Mouse (Mus musculus) heart, embryonic 11.5 days (tissue): ENCODE measurements around the gene Gys1. TPM values are rescaled to one million over a fixed set of nuclear protein-coding genes. Genes with fewer than 3 reads are reported as not detected.

Experiments
- ATAC-seq: fragments of 200-750 bp; cut with Nextera tagmentation; replicated peaks from 2 replicates; pipeline ENCODE4 v1.8.0; 2017; ENCODE audit warnings: moderate library complexity; ENCODE audit not compliant: insufficient number of reproducible peaks, low FRiP score, low TSS enrichment
- H3K27ac ChIP-seq: fragments of 300-500 bp; sonication (generic); 2 replicates; pipeline ENCODE4 v1.5.1; 2014; ENCODE audit warnings: mild to moderate bottlenecking, low read depth, low read length
- H3K27me3 ChIP-seq: fragments of 300-500 bp; sonication (generic); 2 replicates; pipeline ENCODE4 v1.6.1; 2014; ENCODE audit warnings: mild to moderate bottlenecking, low read length, mixed read lengths; ENCODE audit not compliant: control insufficient read depth, insufficient read depth
- H3K36me3 ChIP-seq: fragments of 300-500 bp; sonication (generic); 2 replicates; pipeline ENCODE4 v1.6.1; 2014; ENCODE audit warnings: mild to moderate bottlenecking, low read length, moderate library complexity, mixed read lengths; ENCODE audit not compliant: control insufficient read depth, insufficient read depth
- H3K4me1 ChIP-seq: fragments of 300-500 bp; sonication (generic); 2 replicates; pipeline ENCODE4 v1.6.1; 2014; ENCODE audit warnings: low read length; ENCODE audit not compliant: control insufficient read depth, insufficient read depth
- H3K4me2 ChIP-seq: fragments of 300-500 bp; sonication (generic); 2 replicates; pipeline ENCODE4 v1.6.1; 2014; ENCODE audit warnings: mild to moderate bottlenecking, moderate library complexity
- H3K4me3 ChIP-seq: fragments of 300-500 bp; sonication (generic); 2 replicates; pipeline ENCODE4 v1.5.1; 2014; ENCODE audit warnings: low read depth, low read length
- H3K9ac ChIP-seq: fragments of 300-500 bp; sonication (generic); 2 replicates; pipeline ENCODE4 v1.6.1; 2014; ENCODE audit warnings: mild to moderate bottlenecking, low read depth, low read length, moderate library complexity
- H3K9me3 ChIP-seq: fragments of 300-500 bp; sonication (generic); replicated peaks from 2 replicates; pipeline ENCODE4 v1.6.1; 2016; ENCODE audit warnings: low read length; ENCODE audit not compliant: control insufficient read depth
- WGBS: fragments of 180-500 bp; shearing (Covaris S2); extraction: QIAGEN DNeasy Blood & Tissue Kit; methylation state at CpG from one replicate; pipeline ENCODE4 v1.1.7; 2014; ENCODE audit not compliant: insufficient replicate concordance; 5-methylcytosine and 5-hydroxymethylcytosine counted together
- polyA plus RNA-seq: library from polyadenylated mRNA; unstranded; fragments of >200 nt; fragmentation: Nextera tagmentation; extraction: Ambion mirVana; gene quantifications from 2 replicates; pipeline ENCODE4 v1.2.1, GENCODE M21; 2014

Gene Gys1
- polyA plus RNA-seq, 1 experiment from 2014 or later, result 99.1 TPM

DNA sequence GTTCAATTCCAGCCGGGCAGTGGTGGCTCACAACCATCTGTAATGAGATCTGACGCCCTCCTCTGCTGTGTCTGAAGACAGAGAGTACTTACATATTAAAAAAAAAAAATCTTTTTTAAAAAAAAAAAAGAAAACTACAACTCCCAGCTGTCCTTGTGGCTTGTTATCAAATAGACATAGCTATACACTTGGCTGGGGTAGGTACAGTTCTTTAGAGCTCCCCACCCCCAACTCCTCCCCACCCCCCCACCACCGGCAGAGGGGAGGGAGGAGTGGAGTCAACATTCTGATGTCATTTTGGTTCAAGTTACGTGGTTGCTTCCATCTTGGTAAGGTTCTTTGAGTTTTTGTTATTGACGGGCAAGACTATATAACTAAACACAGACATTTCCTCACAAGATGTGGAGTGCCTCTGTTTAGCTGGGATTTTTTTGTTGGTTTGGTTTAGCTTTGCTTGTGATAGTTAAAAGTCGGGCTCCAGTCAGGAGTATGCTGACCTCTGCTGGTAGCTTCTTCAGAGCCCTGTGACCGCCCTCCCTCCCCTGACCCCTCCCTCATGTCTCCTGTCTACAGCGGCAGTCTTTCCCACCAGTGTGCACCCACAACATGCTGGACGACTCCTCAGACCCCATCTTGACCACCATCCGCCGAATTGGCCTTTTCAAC is 12.8 kb downstream of the Gys1 start:
- Histone ChIP-seq H3K4me1 (peaks cover 5% of the 10 kb centered on the region; the same call in 1 of the 2 replicates), H3K4me3 (peak overlapping the region; percentile 14; the same call in 1 of the 2 replicates), H3K36me3 (peaks cover 20% of the 10 kb centered on the region), H3K9ac (0 out of 2 replicates have a peak overlapping the region, but pooled peaks have one; percentile 39), H3K27ac (no peak overlapping the region), H3K9me3 (no peaks in the 10 kb centered on the region), H3K4me2 (peak overlapping the region; percentile 35), H3K27me3 (no peaks in the 10 kb centered on the region)
- no peak for ATAC-seq
- whole genome bisulfite sequencing, result 20% methylated on average over 11 of the region's 11 CpGs

DNA sequence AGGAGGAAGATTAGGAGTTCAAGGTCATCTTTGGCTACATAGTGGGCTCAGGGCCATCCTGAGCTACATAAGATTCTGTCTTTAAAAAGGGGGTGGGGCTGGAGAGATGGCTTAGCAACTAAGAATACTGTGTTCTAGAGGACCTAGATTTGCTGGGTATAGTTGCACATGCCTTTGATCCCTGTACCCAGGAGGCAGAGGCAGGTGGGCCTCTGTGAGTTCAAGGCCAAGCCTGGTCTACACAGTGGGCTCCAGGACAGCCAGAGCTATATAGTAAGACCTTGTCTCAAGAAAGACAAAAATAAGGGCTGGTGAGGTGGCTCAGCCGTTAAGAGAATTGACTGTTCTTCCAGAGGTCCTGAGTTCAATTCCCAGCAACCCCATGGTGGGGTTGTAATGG is 15.3 kb downstream of the Gys1 start:
- H3K27me3 ChIP-seq, result no peaks in the 10 kb centered on the region
- WGBS, result 89% methylated on average over 1 of the region's 1 CpGs

DNA sequence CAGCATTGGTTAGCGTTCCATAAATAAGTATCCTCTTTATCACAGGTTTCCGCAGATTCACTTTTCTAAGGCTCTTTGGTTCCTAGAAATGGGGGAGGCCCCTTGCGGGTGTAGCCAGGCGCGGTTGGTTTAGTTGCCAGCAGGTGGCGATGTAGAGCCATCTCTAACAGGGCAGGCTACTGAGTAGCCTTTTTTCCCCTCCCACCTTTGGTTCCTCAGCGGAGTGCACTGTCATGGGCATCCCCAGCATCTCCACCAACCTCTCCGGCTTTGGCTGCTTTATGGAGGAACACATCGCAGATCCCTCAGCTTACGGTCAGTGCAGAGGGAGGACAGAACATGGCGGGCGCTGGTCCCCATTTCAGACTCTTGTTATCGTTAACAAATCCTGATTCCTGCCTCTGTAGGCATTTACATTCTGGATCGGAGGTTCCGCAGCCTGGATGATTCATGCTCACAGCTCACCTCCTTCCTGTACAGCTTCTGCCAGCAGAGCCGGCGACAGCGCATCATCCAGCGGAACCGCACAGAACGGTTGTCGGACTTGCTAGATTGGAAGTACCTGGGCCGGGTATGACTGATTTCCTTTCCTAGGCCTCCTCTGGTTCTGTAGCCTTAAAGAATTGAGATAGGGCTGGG is 16.8 kb downstream of the Gys1 start:
- H3K4me3 ChIP-seq, result no peak overlapping the region
- 48% methylated on average over 23 of the region's 23 CpGs for WGBS

More for the DNA sequence above, 15.3 kb downstream of the Gys1 start:
- Histone ChIP-seq H3K4me1 (peaks cover 5% of the 10 kb centered on the region; the same call in 1 of the 2 replicates), H3K9ac (no peak overlapping the region), H3K36me3 (peaks cover 10% of the 10 kb centered on the region), H3K4me2 (no peak overlapping the region), H3K9me3 (no peaks in the 10 kb centered on the region), H3K4me3 (no peak overlapping the region), H3K27ac (no peak overlapping the region)
- ATAC-seq, result no peak

DNA sequence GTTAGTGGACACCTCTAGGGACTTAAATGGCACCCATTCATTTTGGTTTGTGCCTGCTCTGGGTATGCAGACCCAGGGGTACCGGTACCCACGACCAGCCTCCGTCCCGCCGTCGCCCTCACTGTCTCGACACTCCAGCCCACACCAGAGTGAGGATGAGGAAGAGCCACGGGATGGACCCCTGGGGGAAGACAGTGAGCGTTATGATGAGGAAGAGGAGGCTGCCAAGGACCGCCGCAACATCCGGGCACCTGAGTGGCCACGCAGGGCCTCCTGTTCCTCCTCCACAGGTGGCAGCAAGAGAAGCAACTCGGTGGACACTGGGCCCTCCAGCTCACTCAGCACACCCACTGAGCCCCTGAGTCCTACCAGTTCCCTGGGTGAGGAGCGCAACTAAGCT is 20.3 kb downstream of the Gys1 start:
- no peak for ATAC-seq
- no peak overlapping the region for H3K9ac ChIP-seq
- no peak overlapping the region for H3K4me2 ChIP-seq
- H3K36me3 ChIP-seq, result peaks cover 18% of the 10 kb centered on the region
- H3K9me3 ChIP-seq, result no peaks in the 10 kb centered on the region
- no peak overlapping the region for H3K27ac ChIP-seq
- H3K4me1 ChIP-seq, result peaks cover 16% of the 10 kb centered on the region
- 87% methylated on average over 15 of the region's 15 CpGs for WGBS
- no peaks in the 10 kb centered on the region for H3K27me3 ChIP-seq
- no peak overlapping the region for H3K4me3 ChIP-seq

More for the DNA sequence above, 16.8 kb downstream of the Gys1 start:
- H3K27ac ChIP-seq, result no peak overlapping the region
- peaks cover 5% of the 10 kb centered on the region; the same call in 1 of the 2 replicates for H3K4me1 ChIP-seq
- no peaks in the 10 kb centered on the region for H3K9me3 ChIP-seq
- peaks cover 10% of the 10 kb centered on the region for H3K36me3 ChIP-seq
- H3K4me2 ChIP-seq, result no peak overlapping the region
- 0 out of 2 replicates have a peak, but pooled peaks have one; percentile 22 for ATAC-seq
- H3K9ac ChIP-seq, result no peak overlapping the region
- H3K27me3 ChIP-seq, result no peaks in the 10 kb centered on the region

DNA sequence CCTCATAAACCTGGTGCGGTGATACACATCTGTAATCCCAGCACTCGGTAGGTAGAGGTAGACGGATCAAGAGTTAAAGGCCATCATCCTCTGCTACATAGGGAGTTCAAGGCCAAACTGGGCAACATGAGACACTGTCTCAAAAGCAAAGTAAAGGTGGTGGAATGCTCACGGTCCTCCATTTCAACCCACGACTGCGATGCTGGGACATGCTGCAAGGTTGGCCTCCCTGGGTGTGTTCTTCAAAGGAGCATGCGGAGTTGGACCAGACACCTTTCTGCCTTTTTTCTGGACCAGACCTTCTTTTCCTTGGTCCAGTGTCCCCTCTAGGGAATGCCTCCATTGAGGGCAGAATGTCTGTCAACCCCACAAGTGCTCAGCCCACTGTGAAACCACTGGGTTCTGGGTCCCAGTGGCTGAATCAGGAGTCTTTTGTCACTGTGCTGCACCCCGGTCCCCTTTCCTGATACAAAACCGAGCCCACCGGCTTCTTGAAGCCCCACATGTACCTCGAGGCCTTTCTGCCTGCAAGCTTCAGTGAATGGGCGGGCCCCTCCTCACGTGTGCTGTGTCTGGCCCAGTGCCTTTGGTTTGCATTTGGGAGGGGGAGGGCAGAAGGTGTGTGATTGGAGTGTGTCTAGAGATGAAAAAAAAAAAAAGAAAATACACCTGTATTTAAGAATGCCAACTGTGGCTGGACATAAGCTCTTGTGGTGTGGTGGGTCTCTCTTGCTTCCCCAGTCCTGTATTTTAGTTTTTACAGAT is 21.5 kb downstream of the Gys1 start:
- WGBS, result 77% methylated on average over 13 of the region's 13 CpGs
- Histone ChIP-seq H3K27me3 (no peaks in the 10 kb centered on the region), H3K36me3 (peaks cover 18% of the 10 kb centered on the region), H3K9ac (no peak overlapping the region), H3K4me2 (no peak overlapping the region), H3K9me3 (no peaks in the 10 kb centered on the region), H3K4me3 (0 out of 2 replicates have a peak overlapping the region, but pooled peaks have one; percentile 8), H3K4me1 (peaks cover 26% of the 10 kb centered on the region), H3K27ac (peak overlapping the region; percentile 57; the same call in 1 of the 2 replicates)
- no peak for ATAC-seq

DNA sequence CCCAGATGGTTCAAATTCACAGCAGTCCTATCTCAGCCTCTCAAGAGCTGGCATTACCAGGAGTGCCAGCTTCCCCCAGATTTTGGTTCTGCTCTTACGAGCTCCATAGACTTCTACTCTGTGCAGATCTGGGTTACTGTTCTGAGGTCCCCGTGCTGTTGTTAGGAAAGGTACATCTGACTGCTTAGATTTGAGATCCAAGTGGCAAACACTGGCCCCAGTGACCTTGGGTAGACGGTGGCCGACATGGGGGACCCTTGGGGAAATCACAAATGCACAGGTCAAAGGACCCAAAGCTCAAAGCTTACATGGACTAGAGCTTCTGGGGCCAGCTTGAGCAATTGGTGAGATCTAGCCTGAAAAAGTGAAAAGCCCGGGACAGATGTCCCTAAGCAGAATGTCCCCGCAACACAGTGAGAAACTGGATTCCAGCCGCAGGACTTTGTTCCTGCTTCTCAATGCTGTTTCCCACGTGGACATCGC is 22.1 kb downstream of the Gys1 start:
- ATAC-seq, result no peak
- Histone ChIP-seq H3K27ac (peak overlapping the region; percentile 57), H3K9me3 (no peaks in the 10 kb centered on the region), H3K9ac (peak overlapping the region; percentile 49), H3K27me3 (no peaks in the 10 kb centered on the region), H3K4me3 (peak overlapping the region; percentile 70), H3K4me2 (peak overlapping the region; percentile 80), H3K4me1 (peaks cover 27% of the 10 kb centered on the region), H3K36me3 (peaks cover 18% of the 10 kb centered on the region)
- WGBS, result 50% methylated on average over 9 of the region's 9 CpGs

DNA sequence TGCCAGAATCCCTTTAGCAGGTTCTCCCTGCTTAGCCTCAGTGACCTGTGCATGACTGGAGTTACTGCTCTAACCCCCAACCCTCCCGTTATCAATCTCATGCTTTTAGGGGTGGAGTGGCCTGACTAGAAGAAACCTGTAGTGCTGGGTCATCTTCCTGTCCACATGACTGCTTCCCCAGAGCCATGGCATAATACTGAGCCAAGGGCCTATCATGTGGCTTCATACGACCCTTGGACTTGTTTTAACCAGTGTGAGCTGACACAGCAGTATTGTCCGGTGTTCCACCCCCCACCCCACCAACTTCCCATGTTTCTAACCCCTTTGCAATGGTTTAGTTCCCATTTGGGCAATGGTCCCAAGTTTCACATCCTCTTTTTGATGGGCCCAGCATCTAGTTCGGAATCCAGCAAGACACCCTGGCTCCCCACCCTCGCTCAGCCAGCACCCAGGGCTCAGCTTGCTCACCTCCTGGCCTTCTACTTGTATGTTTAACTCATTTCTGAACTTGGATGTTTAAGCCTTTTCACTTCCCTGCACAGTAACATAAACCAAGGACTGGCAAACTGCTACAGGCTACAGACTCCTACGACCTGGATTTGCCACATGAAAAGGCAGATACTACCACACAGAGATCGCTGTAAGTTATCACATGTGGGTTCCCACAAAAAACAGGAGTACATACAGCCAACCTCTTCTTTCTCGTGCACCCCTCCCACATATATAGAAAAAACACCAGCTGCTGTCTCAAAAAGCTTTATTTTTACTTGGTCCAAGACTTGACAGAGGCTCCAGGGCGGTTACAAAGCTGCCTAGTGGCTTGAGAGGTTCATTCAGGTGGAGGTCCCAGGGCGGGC is 22.8 kb downstream of the Gys1 start:
- Histone ChIP-seq H3K36me3 (peaks cover 21% of the 10 kb centered on the region), H3K4me3 (peak overlapping the region; percentile 70), H3K4me2 (peak overlapping the region; percentile 80), H3K27ac (peak overlapping the region; percentile 57), H3K9me3 (no peaks in the 10 kb centered on the region), H3K9ac (peak overlapping the region; percentile 49), H3K27me3 (no peaks in the 10 kb centered on the region), H3K4me1 (peaks cover 27% of the 10 kb centered on the region)
- 56% methylated on average over 9 of the region's 10 CpGs for WGBS
- ATAC-seq, result no peak
